Mouse (Mus musculus) forebrain, embryonic 16.5 days (tissue): ENCODE results near the gene Pacs2. TPM values are rescaled to one million over a fixed set of nuclear protein-coding genes. Genes with fewer than 3 reads are reported as not detected.

Experiments used
- ATAC-seq: fragments of 200-750 bp; cut with Nextera tagmentation; 2 replicates; pipeline ENCODE4 v1.8.0; 2017; ENCODE audit warnings: mild to moderate bottlenecking, moderate library complexity
- H3K27ac ChIP-seq: fragments of 300-500 bp; sonication (generic); 2 replicates; pipeline ENCODE4 v1.5.1; 2014; ENCODE audit warnings: low read length, control low read depth
- H3K27me3 ChIP-seq: fragments of 300-500 bp; sonication (generic); replicated peaks from 2 replicates; pipeline ENCODE4 v1.6.1; 2014; ENCODE audit warnings: low read length; ENCODE audit not compliant: control insufficient read depth, insufficient read depth
- H3K36me3 ChIP-seq: fragments of 300-500 bp; sonication (generic); 2 replicates; pipeline ENCODE4 v1.6.1; 2014; ENCODE audit not compliant: control insufficient read depth, insufficient read depth
- H3K4me1 ChIP-seq: fragments of 300-500 bp; sonication (generic); replicated peaks from 2 replicates; pipeline ENCODE4 v1.6.1; 2014; ENCODE audit warnings: low read length; ENCODE audit not compliant: control insufficient read depth, insufficient read depth
- H3K4me2 ChIP-seq: fragments of 300-500 bp; sonication (generic); 2 replicates; pipeline ENCODE4 v1.6.1; 2014; ENCODE audit warnings: mild to moderate bottlenecking, low read length, control low read depth
- H3K4me3 ChIP-seq: fragments of 300-500 bp; sonication (generic); replicated peaks from 2 replicates; pipeline ENCODE4 v1.5.1; 2014; ENCODE audit warnings: mild to moderate bottlenecking, low read length, control low read depth
- H3K9ac ChIP-seq: fragments of 300-500 bp; sonication (generic); replicated peaks from 2 replicates; pipeline ENCODE4 v1.6.1; 2014; ENCODE audit warnings: low read depth, low read length, control low read depth
- H3K9me3 ChIP-seq: fragments of 300-500 bp; sonication (generic); 2 replicates; pipeline ENCODE4 v1.6.1; 2016; ENCODE audit warnings: low read length; ENCODE audit not compliant: control insufficient read depth
- WGBS: fragments of 180-500 bp; shearing (Covaris S2); extraction: QIAGEN DNeasy Blood & Tissue Kit; methylation state at CpG from one replicate; pipeline ENCODE4 v1.1.7; 2014; 5-methylcytosine and 5-hydroxymethylcytosine counted together
- polyA plus RNA-seq: library from polyadenylated mRNA; unstranded; fragments of >200 nt; fragmentation: Nextera tagmentation; extraction: Ambion mirVana; gene quantifications from 2 replicates; pipeline ENCODE4 v1.2.1, GENCODE M21; 2015

Pacs2 gene
- polyA plus RNA-seq, 1 experiment from 2014 or later, result 23.2 TPM

GRCm38 (mm10) chr12:113089107-113089506 lies 74.8 kb downstream of the Pacs2 start:
- Histone ChIP-seq H3K27me3 (no peaks in the 10 kb centered on the region), H3K4me1 (no peaks in the 10 kb centered on the region), H3K36me3 (no peaks in the 10 kb centered on the region), H3K9me3 (no peaks in the 10 kb centered on the region), H3K9ac (no peak overlapping the region), H3K4me3 (no peak overlapping the region), H3K4me2 (no peak overlapping the region), H3K27ac (no peak overlapping the region)
- WGBS, result 91% methylated on average over 6 of the region's 6 CpGs
- no peak for ATAC-seq

- 87% methylated on average over 17 of the region's 17 CpGs for WGBS
- H3K9me3 ChIP-seq, result no peaks in the 10 kb centered on the region
- H3K9ac ChIP-seq, result no peak overlapping the region
- no peak for ATAC-seq
- H3K4me2 ChIP-seq, result no peak overlapping the region
- H3K4me3 ChIP-seq, result no peak overlapping the region
- no peaks in the 10 kb centered on the region for H3K4me1 ChIP-seq
- no peaks in the 10 kb centered on the region for H3K36me3 ChIP-seq
- H3K27ac ChIP-seq, result no peak overlapping the region
- H3K27me3 ChIP-seq, result no peaks in the 10 kb centered on the region
Measured at GRCm38 (mm10) chr12:113090053-113090452, 75.7 kb downstream of the Pacs2 start.

- 69% methylated on average over 5 of the region's 5 CpGs for WGBS
- H3K36me3 ChIP-seq, result no peaks in the 10 kb centered on the region
- peak overlapping the region; percentile 97; the same call in 1 of the 2 replicates for H3K4me3 ChIP-seq
- H3K27me3 ChIP-seq, result no peaks in the 10 kb centered on the region
- H3K27ac ChIP-seq, result no peak overlapping the region
- peak overlapping the region; percentile 97 for H3K4me2 ChIP-seq
- H3K9ac ChIP-seq, result peak overlapping the region; percentile 98
- peak; percentile 9; the same call in 1 of the 2 replicates for ATAC-seq
- H3K4me1 ChIP-seq, result peaks cover 34% of the 10 kb centered on the region
- H3K9me3 ChIP-seq, result no peaks in the 10 kb centered on the region
Measured at GRCm38 (mm10) chr12:113097040-113097439, 82.7 kb downstream of the Pacs2 start.

GRCm38 (mm10) chr12:113097749-113098281 lies 83.5 kb downstream of the Pacs2 start, which contains the start of gene Mta1:
Gene Mta1, plus strand, starts transcription at chr12:113098278.
- Histone ChIP-seq H3K27ac (peak within 1 kb of the TSS; percentile 75), H3K9ac (peak within 1 kb of the TSS; percentile 98), H3K4me2 (peak within 1 kb of the TSS; percentile 97), H3K27me3 (no peaks in the 10 kb centered on the region), H3K4me1 (peaks cover 34% of the 10 kb centered on the region), H3K36me3 (no peaks in the 10 kb centered on the region), H3K4me3 (peak within 1 kb of the TSS; percentile 97), H3K9me3 (no peaks in the 10 kb centered on the region)
- 3% methylated on average over 31 of the region's 53 CpGs for WGBS
- ATAC-seq, result peak; percentile 74

- H3K4me3 ChIP-seq, result peak overlapping the region; percentile 97
- H3K9me3 ChIP-seq, result no peaks in the 10 kb centered on the region
- no peaks in the 10 kb centered on the region for H3K36me3 ChIP-seq
- H3K27me3 ChIP-seq, result no peaks in the 10 kb centered on the region
- peak overlapping the region; percentile 75 for H3K27ac ChIP-seq
- 0% methylated on average over 19 of the region's 60 CpGs for WGBS
- H3K4me2 ChIP-seq, result peak overlapping the region; percentile 71
- peak overlapping the region; percentile 98 for H3K9ac ChIP-seq
- peak; percentile 3; the same call in 1 of the 2 replicates for ATAC-seq
- peaks cover 34% of the 10 kb centered on the region for H3K4me1 ChIP-seq
Measured at GRCm38 (mm10) chr12:113098530-113099151, 84.3 kb downstream of the Pacs2 start.

- 35% methylated on average over 6 of the region's 6 CpGs for WGBS
- no peak for ATAC-seq
- no peaks in the 10 kb centered on the region for H3K27me3 ChIP-seq
- no peaks in the 10 kb centered on the region for H3K9me3 ChIP-seq
- H3K27ac ChIP-seq, result no peak overlapping the region
- H3K4me1 ChIP-seq, result peaks cover 34% of the 10 kb centered on the region
- H3K4me2 ChIP-seq, result peak overlapping the region; percentile 71
- peak overlapping the region; percentile 98 for H3K9ac ChIP-seq
- no peaks in the 10 kb centered on the region for H3K36me3 ChIP-seq
- peak overlapping the region; percentile 97 for H3K4me3 ChIP-seq
Measured at GRCm38 (mm10) chr12:113099470-113100237, 85.3 kb downstream of the Pacs2 start.

- Histone ChIP-seq H3K27me3 (no peaks in the 10 kb centered on the region), H3K4me2 (no peak overlapping the region), H3K9me3 (no peaks in the 10 kb centered on the region), H3K4me1 (peaks cover 34% of the 10 kb centered on the region), H3K4me3 (no peak overlapping the region), H3K27ac (no peak overlapping the region), H3K36me3 (no peaks in the 10 kb centered on the region), H3K9ac (no peak overlapping the region)
- 71% methylated on average over 5 of the region's 5 CpGs for WGBS
- no peak for ATAC-seq
Measured at GRCm38 (mm10) chr12:113100448-113101076, 86.3 kb downstream of the Pacs2 start.

- H3K36me3 ChIP-seq, result no peaks in the 10 kb centered on the region
- H3K27me3 ChIP-seq, result no peaks in the 10 kb centered on the region
- H3K4me3 ChIP-seq, result no peak overlapping the region
- no peaks in the 10 kb centered on the region for H3K9me3 ChIP-seq
- 74% methylated on average over 9 of the region's 9 CpGs for WGBS
- no peak overlapping the region for H3K9ac ChIP-seq
- H3K4me2 ChIP-seq, result no peak overlapping the region
- peaks cover 34% of the 10 kb centered on the region for H3K4me1 ChIP-seq
- H3K27ac ChIP-seq, result no peak overlapping the region
- ATAC-seq, result no peak
Measured at GRCm38 (mm10) chr12:113101251-113101960, 87.1 kb downstream of the Pacs2 start.
